In the genomic region with DNA sequence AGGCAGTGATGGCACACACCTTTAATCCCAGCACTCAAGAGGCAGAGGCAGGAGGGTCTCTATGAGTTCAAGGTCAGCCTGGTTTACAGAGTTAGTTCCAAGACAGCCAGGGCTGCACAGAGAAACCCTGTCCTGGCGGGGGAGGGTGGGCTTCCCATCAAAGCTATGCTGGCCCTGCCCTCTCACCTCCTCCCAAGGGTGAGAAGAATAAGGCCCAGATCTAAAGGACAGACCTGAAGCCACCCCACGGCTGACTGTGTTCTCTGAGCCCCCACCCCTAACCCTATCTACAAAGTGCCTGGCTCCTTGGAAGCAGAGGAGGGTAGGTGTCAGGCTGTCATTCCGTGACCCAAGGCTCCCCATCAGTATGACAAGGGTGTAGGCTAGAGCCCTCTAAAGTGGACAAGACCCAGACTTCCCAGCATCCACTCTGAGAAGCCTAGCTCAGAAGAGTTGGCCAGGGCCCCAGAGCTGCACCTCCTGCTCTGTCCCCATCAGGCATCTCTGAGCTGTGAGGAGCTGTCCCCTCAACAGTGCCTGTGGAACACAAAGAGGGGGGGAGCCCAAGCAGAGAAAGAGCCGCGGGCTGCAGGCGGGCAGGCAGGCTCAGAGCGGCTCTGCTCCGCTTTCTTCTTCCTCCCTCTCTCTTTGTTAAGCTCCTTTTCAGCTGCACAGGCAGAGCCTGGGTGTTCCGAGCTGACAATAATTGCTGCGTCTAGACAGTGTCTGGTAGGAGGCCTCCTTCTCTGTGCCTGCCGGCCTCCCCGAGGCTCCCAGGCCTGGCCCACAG, we compare ENCODE assay signal across 8 mouse cellular contexts.
DNase-seq lines count a peak whose midpoint lies in the region; ATAC-seq and TF ChIP-seq lines count a peak whose summit lies in the region.

No protein-coding gene starts in this region.

- TF ChIP-seq POLR2A in olfactory bulb, adult 2 months (IDR thresholded peaks at IDR 0.05; ENCODE audit: insufficient read depth, low read depth, low read length) = no peak

- H3K9ac ChIP-seq in embryonic facial prominence, embryonic 13.5 days = peak overlapping the region; percentile 58

- H3K9me3 ChIP-seq in embryonic facial prominence, embryonic 13.5 days = no peaks in the 10 kb centered on the region

- peaks cover 92% of the 10 kb centered on the region for H3K4me1 ChIP-seq in embryonic facial prominence, embryonic 13.5 days
- H3K4me1 ChIP-seq in olfactory bulb, adult 2 months (ENCODE audit: control insufficient read depth, insufficient read depth, low read length) = peaks cover 92% of the 10 kb centered on the region

- peak overlapping the region; percentile 2; the same call in 1 of the 2 replicates for H3K4me3 ChIP-seq in embryonic facial prominence, embryonic 13.5 days
- H3K4me3 ChIP-seq in olfactory bulb, adult 2 months (ENCODE audit: insufficient read depth, low read depth, low read length) = no peak overlapping the region

- peak overlapping the region; percentile 100 for H3K27ac ChIP-seq in embryonic facial prominence, embryonic 13.5 days
- peak overlapping the region; percentile 100 for H3K27ac ChIP-seq in olfactory bulb, adult 2 months (ENCODE audit: insufficient read depth, low read depth, low read length)

- H3K27me3 ChIP-seq in embryonic facial prominence, embryonic 13.5 days = no peaks in the 10 kb centered on the region

- intact Hi-C loops in heart, postnatal 14 days (cut with DNase I) = loop anchor here (5.0 kb wide), 2 partner anchors 51 to 71 kb away; no protein-coding TSS in a partner anchor
- intact Hi-C loops in left cerebral cortex, postnatal 25 days (cut with DNase I) = no loop called here

- no peak for TF ChIP-seq CTCF in olfactory bulb, adult 2 months (IDR thresholded peaks at IDR 0.05; ENCODE audit: insufficient read depth, low read depth, low read length)

- ATAC-seq in embryonic facial prominence, embryonic 13.5 days (ENCODE audit: insufficient number of reproducible peaks, insufficient read depth, low FRiP score, low TSS enrichment, low read depth) = peak; percentile 54

- peak overlapping the region; percentile 18; the same call in 1 of the 2 replicates for H3K4me2 ChIP-seq in embryonic facial prominence, embryonic 13.5 days

- WGBS in embryonic facial prominence, embryonic 13.5 days = 14% methylated on average over 12 of the region's 12 CpGs
- WGBS in olfactory bulb, adult 2 months = 15% methylated on average over 12 of the region's 12 CpGs

- no peaks in the 10 kb centered on the region for H3K36me3 ChIP-seq in embryonic facial prominence, embryonic 13.5 days

- peak; percentile 53 for DNase-seq in gastrocnemius, postnatal 25 days
- no peak for DNase-seq in gastrocnemius, adult 8-10 months (ENCODE audit: low spot score in 2 of 2)
- DNase-seq in NIH3T3 (ENCODE audit: low read depth) = peak; percentile 58
- peak; percentile 46 to 65 for DNase-seq in heart, postnatal 14 days
- peak; percentile 66 to 80 for DNase-seq in left cerebral cortex, postnatal 25 days (ENCODE audit: low spot score in 2 of 2)
- DNase-seq in spleen, postnatal 4 days (ENCODE audit: low spot score in 2 of 2) = no peak

Comparison
In these comparisons a context has a peak if more than half of its experiments do, and no peak if none do; other contexts are left out.
1. DNase-seq: peak in gastrocnemius, postnatal 25 days (single experiment), NIH3T3 (single experiment), heart, postnatal 14 days (2 of 2) and left cerebral cortex, postnatal 25 days (2 of 2); none in gastrocnemius, adult 8-10 months (0 of 2) and spleen, postnatal 4 days (0 of 2).